Mouse (Mus musculus): ENCODE results near the gene Defb38. TPM values are rescaled to one million over a fixed set of nuclear protein-coding genes. Genes with fewer than 3 reads are reported as not detected.

The Defb38 gene
- not detected in 2 replicates for polyA plus RNA-seq (2012; rRNA removed)

DNA sequence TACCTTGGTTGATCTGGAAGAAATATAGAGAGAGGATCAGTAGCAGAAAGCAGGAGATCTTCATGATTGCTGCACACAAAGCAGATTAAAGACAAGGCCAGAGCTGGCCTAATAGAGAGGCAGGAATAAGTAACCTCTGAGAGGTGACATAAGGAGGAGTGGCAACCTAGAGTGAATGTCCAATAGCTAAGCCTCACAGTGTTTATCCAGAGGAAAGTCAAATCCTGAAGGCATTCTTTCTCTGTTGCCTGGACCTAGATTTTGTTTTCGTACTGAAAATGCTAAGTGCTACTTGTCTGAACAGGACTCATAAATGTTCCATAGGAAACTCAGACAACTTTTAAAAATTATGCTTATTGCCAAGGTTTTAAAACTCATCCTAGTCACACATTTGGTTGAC, at the start of gene Defb38:
Defb38 (minus strand) TSS at position 101 of the 400 bp plus-strand sequence.
- no peak for DNase-seq (ENCODE audit: extremely low spot score in 1 of 2, low spot score in 1 of 2)

DNA sequence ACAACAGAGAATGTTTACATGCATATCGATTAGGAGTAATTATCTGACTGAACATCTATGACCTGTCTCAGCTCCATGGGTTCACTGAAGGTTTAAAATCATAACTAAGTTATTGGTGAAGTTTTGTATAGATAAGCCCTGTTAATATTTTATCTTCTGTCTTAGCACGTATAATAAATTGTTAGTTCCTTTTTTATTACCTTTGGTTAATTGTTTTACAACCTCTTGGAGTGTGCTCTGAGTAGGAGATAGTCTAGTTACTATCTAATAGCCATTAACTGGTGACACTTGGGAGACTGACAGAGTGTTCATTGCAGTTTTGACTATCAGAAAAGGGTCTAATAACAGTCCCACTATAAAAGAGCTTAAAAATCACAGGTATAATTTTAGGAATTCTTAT, 39.6 kb upstream of the Defb38 start:
- no peak for DNase-seq (ENCODE audit: extremely low spot score in 1 of 2, low spot score in 1 of 2)

DNA sequence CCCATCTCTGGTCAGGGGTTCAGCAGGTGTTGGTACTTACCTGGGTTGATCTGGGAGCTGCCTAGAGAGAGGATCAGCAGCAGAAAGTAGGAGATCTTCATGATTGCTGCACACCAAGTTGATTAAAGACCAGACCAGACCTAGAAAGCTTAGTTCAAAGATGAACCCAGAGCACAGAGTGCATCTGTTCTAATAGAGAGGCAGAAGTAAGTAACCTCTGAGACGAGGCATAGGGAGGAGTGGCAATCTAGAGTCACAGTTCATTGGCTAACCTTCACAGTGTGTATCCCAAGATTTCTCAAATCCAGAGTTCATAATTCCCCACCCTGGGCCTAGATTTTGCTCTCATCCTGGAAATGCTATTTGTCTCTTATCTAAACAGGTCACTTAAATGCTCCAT, 38.3 kb upstream of the Defb38 start, which contains the start of gene Defb39:
Defb39 (minus strand) TSS at position 101 of the 400 bp plus-strand sequence.
- DNase-seq (ENCODE audit: extremely low spot score in 1 of 2, low spot score in 1 of 2), result no peak

DNA sequence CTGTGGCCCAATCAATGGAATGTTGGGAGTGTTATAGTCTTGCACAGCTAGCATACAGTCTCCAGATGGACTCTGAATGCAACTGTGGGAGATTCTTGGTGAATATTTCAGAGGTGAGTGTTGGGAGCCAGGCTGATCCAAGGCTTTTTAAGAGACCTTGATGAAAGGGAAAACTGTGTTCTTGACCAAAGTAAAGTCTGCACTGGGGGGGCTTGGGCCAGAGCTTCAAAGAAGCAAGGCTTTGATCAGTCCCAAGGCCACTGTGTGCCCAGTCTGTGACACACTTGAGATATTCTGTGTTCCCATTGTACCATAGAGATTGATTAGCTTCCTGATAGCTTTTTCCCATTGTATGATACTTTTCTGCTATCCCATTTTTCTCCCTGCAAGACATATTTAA, 36.5 kb upstream of the Defb38 start:
- no peak for DNase-seq (ENCODE audit: extremely low spot score in 1 of 2, low spot score in 1 of 2)

DNA sequence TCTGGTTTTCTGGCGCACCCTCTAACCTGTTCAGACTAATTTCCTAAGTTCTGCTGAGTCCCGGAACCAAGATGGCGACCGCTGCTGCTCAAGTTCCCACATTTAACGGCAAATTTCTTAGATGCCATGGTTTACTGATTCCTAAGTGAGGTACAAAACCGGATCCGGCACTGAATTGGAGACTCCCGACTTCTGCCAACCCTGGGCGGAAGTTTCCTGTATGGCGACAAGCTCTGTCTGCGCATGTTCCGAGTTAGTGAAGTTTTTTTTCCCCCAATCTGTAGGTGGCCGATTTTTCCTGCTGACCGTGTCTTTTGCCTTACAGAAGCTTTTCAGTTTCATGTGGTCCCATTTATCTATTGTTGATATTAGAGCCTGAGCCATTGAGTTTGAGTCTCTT, 18.9 kb upstream of the Defb38 start:
- DNase-seq (ENCODE audit: extremely low spot score in 1 of 2, low spot score in 1 of 2), result no peak

Other genes with a start within 250 kb of the Defb38 start
- gene Defb40, start 48.3 kb downstream of the Defb38 start, polyA plus RNA-seq (2012; rRNA removed), result not detected in 2 replicates
- not detected in 2 replicates for gene Defb37, start 35.5 kb downstream of the Defb38 start, polyA plus RNA-seq (2012; rRNA removed)
- not detected in 2 replicates for gene Defb39, start 38.2 kb upstream of the Defb38 start, polyA plus RNA-seq (2012; rRNA removed)
- gene Defb12, start 88.3 kb upstream of the Defb38 start, polyA plus RNA-seq (2012; rRNA removed), result not detected in 2 replicates
- not detected in 2 replicates for gene Defb34, start 97.2 kb upstream of the Defb38 start, polyA plus RNA-seq (2012; rRNA removed)
- gene Gm45826, start 114.2 kb upstream of the Defb38 start, polyA plus RNA-seq (2012; rRNA removed), result not detected in 2 replicates
- gene Defb14, start 167.8 kb upstream of the Defb38 start, polyA plus RNA-seq (2012; rRNA removed), result not detected in 2 replicates
- not detected in 2 replicates for gene Defb4, start 172.1 kb upstream of the Defb38 start, polyA plus RNA-seq (2012; rRNA removed)
- gene Defb6, start 198.9 kb upstream of the Defb38 start, polyA plus RNA-seq (2012; rRNA removed), result not detected in 2 replicates
- not detected in 2 replicates for gene Defb46, start 213.3 kb upstream of the Defb38 start, polyA plus RNA-seq (2012; rRNA removed)
- gene Defb5, start 221.0 kb upstream of the Defb38 start, polyA plus RNA-seq (2012; rRNA removed), result not detected in 2 replicates